Mouse (Mus musculus): Measurements from ENCODE around the gene Agbl1. TPM values are rescaled to one million over a fixed set of nuclear protein-coding genes. Genes with fewer than 3 reads are reported as not detected.
A peak's percentile ranks its signal among the peaks of the same experiment; 100 is the strongest.
"Not testable (repeated sequence)": the region's sequence is repeated elsewhere in the genome, so short reads cannot be mapped to it uniquely, and the experiment has no call there.

The Agbl1 gene
- total RNA-seq (2021), result 1 to 10 TPM; 9.4 to 9.7 TPM
- long read RNA-seq, experiment 1, partial matches to known transcripts, result 0 of 1 reads
- long read RNA-seq, experiment 1, other reads (novel, unspliced or antisense), result 1 of 1 reads
- long read RNA-seq, experiment 2, partial matches to known transcripts, result 0 of 2 reads
- long read RNA-seq, experiment 2, other reads (novel, unspliced or antisense), result 2 of 2 reads

DNA sequence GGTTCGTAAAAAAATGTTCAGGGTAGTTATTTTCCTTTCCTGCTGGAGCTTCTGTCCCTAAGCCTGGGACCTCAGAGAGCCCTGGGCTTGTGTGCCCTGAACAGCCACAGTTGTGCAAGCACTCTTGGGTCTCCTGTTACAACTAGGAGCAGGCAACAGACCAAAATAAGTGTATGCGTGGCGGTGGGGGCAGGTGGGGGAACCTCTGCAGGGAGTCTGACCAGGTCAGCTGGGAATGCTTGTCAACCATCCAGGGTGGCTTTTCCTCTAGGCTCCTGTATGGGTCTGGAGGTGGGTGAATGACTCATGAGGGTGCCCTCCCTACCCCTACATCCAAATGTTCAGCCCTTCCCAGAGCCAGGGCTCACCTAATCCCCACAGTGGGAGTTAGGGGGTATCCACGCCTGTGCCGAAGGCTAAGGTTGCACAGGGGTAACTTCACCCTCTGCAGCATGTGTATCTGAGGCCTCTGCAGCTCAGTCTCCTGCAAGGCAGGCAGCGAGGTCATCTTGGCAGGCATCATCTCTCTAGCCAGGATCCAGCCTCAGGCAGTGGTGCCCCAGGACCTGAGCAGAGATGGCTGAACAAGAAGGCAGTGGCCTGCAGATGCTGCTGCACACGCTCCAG is at the start of gene Agbl1:
Gene Agbl1, plus strand, starts transcription at position 577 of the 627 bp plus-strand sequence.
- intact Hi-C loops (cut with DNase I; ENCODE audit: low total_unique reads), result no loop called here
- peak; percentile 61 for DNase-seq

DNA sequence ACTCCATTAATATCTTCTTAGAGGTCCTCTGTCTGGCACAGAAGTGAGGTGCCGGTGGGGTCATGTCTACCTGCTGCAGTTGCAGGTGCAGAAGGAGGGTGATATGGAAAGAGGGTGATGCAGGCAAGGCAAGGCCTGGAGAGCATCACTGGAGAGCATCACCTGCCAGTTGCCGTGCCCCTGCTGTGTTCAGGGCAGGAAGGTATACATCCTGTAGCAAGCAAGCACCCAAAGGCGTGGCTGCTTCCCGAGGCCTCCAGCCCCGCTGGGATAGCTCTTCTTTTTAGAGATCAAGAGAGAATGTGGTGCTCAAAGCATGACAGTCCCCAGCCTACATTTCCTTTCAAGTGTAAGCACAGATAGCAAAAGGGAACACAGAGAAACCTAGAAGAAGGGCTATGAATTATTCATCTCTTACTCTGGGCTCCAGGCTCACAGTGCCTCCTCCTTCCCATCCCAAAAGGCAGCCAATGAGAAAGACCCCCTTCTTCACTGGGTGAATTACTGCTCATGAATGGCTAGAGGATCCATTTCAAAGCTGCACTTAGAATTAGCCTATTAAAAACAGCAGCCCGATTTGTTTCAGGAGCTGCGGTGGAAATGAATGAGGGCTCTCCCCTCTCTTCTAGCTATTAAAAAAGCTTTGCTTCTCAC is 44.6 kb upstream of the Agbl1 start:
- intact Hi-C loops (cut with DNase I; ENCODE audit: low total_unique reads), result no loop called here
- DNase-seq, result no peak

DNA sequence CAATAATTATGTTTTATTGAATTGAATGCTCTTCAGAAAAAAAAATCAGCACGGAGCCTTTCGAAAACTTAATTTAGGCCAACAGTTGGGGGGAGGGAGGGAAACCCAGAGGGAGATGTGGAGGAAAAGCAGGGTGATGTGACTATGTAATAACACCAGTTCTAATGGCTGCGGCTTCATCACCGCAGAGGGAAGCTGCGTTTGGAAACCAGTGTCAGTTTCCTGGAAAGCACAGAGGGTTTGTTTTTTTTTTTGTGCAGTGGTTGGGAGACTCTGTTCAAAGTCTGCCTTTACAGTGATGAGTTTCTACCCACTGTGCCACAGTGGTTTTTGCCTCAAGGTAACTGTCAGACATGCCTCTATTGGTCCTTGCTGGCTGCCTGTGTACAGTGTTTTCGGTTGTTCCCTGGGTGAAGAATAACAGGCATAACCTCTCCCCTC is 44.0 kb upstream of the Agbl1 start:
- intact Hi-C loops (cut with DNase I; ENCODE audit: low total_unique reads), result no loop called here
- no peak for DNase-seq

DNA sequence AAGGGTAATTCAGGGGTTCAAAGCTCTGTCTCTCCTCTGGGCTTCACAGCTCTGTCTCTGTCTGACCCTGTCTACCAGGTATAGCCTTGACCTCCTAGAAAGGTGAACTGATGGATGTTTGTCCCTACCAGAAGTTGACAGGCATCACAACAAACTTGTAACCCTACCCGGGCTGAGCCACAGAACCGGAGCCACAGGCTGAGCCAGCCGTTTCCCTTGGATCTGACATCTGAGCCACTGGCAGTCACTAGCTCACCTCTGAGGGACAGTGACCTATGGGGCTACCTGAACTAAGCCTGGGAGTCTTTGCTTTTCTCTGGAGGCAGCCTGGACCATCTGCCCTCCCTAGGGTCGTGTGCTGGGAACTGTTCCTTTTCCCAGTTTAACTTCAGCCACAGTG is 11.1 kb upstream of the Agbl1 start:
- no peak for DNase-seq
- intact Hi-C loops (cut with DNase I; ENCODE audit: low total_unique reads), result no loop called here

DNA sequence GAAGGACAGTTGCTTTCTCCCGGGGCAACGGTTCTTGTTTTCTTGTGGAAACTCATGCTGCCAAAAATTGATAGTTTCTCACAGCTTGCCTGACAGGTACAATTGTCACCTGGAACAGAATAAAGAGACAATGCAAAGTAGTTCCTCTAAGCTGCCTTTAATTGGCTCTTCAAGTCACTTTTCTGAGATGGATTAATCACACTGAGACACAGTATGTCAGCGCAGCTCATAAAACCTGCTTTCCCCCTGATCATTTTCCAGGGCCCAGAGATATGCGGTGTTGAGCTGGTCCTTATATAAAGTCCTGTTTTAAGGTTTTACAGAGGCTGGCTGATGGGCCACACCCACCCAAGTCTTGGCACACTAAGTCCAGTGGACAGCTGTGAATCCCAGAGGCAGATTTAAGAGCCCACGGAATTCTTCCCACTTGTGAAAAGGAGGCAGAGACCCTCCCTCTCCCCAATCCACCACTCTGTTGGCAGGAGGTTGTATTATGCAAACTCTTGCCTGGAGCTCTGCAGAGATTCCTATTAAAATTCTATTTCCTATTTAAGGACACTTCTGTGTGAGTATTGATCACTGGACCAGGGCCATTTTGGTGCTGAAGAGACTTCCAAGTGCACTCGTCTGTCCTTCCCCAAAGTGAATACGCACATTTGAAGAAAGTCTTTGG is 9.8 kb upstream of the Agbl1 start:
- intact Hi-C loops (cut with DNase I; ENCODE audit: low total_unique reads), result no loop called here

DNA sequence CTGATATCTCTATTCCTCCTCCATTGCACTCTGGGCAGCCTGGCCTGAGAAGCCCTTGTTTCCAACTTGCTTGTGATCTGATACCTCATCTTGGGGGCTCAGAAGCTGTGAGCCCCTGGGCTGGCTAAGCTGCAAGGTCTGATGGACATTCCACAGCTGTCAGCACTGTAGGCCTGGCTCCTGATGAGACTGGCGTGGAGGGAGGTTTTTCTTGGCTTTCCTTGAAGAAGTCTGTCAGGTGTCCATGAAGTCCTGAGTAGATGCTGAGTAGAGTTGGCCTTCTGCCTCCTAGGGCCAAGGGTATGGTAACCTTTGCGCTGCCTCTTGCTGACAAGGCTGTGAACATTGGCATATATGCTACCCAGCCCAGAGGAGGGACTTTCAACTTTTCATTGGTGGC is 7.0 kb upstream of the Agbl1 start:
- DNase-seq, result peak; percentile 32
- intact Hi-C loops (cut with DNase I; ENCODE audit: low total_unique reads), result no loop called here

More for the DNA sequence above, 9.8 kb upstream of the Agbl1 start:
- no peak for DNase-seq

DNA sequence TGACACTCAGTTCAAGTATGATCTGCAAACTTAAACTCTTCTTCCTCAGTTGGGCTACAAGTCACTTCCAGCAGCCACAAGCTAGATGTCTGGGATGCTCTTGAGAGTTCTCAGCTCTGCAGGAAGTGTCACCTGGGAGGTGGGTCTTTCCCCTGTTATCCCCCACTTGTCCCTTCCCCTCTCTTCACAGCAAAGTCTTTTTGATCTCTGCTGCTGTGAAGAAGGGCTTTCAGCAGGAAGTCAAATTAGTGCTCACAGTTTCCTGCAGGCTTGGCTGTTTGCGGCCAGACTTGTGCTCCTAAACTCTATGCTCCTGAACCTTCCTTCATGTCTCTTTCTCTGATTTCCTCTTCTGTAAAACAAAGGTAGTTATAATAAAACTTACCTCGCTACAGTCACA is 806 bp upstream of the Agbl1 start:
- intact Hi-C loops (cut with DNase I; ENCODE audit: low total_unique reads), result no loop called here

DNA sequence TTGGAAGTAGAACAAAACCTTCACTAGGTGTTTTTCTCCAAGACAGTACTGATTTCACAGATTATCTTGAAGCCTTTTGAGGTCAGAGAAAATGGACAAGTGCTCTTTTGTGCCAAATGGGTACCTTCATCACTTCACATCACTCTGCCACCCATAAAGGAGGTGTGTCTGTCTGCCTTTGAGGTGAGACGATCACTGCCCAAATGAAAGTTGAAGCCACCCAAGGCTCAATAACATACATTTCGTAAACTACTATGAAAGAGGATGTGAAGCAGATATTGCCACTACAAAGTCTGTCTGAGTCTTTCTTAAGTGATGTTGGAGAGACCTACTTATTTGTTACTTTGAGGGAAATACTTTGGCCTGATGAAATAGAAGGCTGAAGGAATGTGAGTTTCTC is 4.6 kb downstream of the Agbl1 start:
- intact Hi-C loops (cut with DNase I; ENCODE audit: low total_unique reads), result no loop called here
- DNase-seq, result no peak

More for the DNA sequence above, 806 bp upstream of the Agbl1 start:
- no peak for DNase-seq

DNA sequence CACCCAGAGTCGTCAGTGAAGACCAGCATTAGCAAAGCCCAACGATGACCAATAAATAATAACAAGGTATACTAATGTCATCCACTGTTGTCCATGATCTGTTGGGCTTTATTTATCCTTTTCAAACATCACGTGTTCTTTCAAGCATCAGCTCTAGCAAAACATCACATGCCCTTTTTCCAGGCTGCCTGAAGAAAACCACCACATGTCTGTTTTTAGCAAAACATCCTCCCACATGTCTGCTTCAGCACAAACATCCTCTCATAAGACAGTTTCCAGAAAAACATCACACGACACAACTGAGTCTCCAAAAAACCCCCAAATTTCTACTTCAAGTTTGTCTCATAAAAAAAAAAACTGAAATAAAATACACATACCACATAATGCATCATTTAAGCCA is 7.8 kb downstream of the Agbl1 start:
- intact Hi-C loops (cut with DNase I; ENCODE audit: low total_unique reads), result no loop called here
- DNase-seq, result no peak

DNA sequence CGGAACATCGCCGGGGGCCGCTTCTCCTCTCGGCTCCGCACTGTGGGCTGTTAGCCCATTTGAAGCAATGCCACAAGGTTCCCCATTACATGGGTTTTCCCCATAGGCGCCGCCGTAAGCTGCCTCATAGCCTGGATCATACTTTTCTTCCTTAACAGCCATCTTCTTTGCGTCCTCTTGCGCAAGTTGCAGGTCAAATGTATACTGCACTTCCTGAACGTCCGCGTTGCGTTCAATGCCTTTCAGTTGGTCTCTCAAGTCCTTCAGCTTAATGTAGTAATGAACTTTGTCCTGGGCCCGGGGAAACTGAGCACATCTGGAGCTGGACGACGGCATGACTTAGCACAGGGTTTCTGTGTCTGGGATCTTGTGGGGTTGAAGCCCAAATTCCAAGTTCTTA is 15.2 kb downstream of the Agbl1 start:
- intact Hi-C loops (cut with DNase I; ENCODE audit: low total_unique reads); DNase-seq: not testable (repeated sequence)

DNA sequence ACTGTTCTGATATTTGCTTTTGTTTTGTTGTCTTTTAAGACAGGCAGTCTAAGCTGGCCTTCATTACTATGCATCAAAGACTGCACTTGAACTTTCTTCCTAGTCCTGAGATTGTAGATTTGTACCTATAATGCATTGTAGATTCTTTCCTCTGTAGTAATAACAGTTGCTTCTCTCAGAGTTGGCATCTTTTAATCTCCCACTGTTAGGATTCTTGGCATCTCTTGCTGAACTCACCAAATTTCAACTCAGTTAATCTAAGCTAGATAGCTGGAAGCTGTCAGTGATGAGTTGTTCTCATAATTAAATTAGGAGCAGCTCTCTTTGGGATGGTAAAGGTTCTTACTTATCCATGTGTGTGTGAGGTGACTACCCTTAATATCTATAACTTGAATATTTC is 45.4 kb downstream of the Agbl1 start:
- intact Hi-C loops (cut with DNase I; ENCODE audit: low total_unique reads), result no loop called here
- DNase-seq, result no peak

DNA sequence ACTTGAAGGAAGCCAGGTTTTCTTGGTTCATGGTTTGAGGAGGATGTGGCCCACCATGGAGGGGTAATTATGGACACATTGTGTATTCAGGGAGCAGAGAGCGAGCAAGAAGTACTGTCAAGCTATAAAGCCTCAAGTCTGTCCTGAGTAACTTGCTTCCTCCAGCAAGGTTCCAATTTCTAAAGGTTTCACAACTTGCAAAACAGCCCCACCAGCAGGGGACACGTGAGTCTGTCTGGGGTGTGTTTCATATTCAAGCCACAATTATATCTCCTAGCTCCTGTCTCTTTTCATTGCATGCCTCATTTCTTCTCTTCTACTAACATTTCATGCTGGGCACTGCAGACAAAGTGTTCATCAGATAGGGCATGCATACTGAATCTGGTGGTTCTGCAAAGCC is 53.1 kb downstream of the Agbl1 start:
- intact Hi-C loops (cut with DNase I; ENCODE audit: low total_unique reads), result no loop called here
- DNase-seq, result no peak

DNA sequence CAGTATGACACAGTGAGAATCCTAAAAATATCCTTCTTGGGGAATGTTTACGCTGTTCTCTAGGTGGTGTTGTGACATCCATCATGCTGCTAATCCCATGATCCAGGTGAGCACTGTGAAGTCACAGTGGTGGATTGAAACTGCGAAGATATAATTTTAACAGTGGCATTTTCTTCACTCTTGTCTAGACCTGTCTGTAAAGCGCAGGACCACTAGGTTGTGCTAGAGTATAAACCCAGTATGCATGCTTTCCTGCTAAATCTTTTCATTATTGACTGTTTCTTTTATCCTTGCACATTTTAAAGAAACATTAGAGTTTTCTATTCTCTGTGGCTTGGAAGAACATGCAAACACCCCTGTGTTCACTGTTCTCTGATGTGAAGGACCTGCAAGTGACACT is 57.8 kb downstream of the Agbl1 start:
- no peak for DNase-seq
- intact Hi-C loops (cut with DNase I; ENCODE audit: low total_unique reads), result no loop called here

DNA sequence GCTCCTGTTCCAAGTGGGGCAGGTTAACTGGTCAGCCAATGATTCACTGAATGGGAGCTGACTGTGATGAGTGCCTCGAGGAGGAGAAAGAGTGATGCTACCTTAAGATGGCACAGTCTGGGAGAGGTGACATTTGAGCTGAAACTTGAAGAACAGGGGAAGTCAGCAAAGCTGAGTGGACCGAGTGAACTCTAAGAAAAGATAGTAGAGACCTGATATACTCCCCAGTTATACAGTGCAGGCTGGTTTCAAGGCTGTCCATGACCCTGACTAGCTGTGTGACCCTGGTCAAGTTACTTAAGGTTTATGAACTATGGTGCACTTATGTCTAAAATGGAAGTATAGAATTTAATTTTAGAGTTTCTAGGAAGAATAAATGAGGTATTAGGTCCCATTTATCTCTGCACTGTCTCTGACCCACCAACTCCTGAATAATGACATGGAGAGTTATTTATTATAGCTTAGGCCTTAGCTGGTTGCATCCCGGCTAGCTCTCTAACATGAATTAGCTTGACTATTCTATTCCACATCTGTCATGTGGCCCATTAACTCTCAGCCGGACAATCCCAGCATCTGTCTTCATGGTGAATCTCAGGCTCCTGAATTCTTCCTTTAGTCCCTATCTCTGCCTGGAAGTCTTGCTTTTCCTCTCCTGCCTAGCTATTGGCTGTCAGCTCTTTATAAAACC is 92.3 kb downstream of the Agbl1 start:
- intact Hi-C loops (cut with DNase I; ENCODE audit: low total_unique reads), result no loop called here
- no peak for DNase-seq

DNA sequence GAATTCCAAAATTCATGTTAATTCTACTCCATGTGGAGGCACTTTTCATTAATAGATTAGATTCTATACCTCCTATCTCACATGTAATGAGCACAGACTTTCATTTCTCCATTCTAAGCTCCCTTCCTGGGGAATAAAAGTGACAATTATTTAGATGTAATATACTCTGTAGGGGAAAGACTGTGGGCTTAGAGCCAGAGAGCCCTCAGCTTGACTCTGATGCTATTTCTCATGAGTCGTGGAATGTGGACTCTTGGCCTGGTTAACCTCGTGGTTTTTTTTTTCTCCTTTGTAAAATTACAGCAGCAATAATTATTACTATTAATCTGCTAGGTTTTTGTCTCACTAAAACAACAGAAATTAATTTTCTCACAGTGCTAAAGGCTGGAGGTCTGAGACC is 96.4 kb downstream of the Agbl1 start:
- intact Hi-C loops (cut with DNase I; ENCODE audit: low total_unique reads), result no loop called here
- DNase-seq, result no peak

DNA sequence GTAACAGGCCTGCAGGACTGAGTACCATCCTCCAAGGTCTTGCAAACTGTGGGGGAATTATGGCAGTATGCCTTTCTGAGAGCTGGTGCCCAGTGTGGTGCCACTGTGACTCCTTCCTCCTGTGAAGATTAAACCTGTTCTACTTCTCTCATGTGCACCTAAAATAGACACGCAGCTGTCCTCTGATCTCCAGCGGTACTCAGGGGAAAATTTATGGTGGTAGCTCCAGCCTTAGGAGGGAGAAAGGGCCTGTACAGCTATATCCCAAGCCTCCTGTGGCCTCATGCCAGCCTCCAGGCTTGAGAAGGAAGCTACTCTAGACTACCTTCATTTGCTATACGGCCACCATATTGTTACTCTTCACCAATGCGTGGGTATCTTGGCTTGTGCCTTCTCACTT is 109.6 kb downstream of the Agbl1 start:
- peak; percentile 4 for DNase-seq

DNA sequence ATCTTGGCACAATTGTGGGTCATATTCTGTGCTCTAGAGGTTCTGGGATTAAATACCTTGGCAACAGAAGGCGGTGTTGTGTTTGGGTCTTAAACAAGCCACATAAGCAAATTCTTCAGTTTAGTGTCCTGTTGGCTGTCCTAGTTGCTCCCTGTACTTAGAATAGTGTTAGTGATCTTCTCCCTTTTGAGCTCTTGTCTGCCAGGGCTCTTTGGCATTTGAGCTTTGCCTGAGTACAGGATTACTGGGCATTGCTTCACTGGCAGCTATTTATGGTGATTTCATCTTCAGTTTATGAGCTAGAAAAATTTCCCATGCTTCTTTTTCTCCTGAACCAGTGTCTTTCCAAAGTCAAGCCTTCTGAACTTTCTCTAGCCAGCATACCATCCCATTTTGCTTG is 111.9 kb downstream of the Agbl1 start:
- intact Hi-C loops (cut with DNase I; ENCODE audit: low total_unique reads), result no loop called here
- peak; percentile 8 for DNase-seq

More for the DNA sequence above, 109.6 kb downstream of the Agbl1 start:
- intact Hi-C loops (cut with DNase I; ENCODE audit: low total_unique reads), result no loop called here

DNA sequence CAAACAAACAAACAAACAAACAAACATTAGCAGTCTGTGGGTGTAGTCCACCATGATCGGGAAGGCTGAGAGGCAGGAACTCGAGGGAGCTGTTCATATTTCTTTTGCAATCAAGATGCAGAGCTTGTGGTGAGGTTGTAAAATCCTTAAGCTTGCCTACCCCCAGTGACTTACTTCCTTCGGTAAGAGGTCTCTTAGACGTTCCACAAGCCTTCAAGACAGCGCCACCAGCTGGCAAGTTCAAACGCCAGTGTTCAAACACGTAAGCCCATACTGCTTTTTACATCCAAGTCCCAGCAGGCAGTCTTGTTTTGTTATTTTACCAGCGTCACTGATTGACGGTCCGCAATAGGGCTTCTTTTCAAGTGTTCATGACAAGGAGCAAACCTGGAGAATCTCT is 123.8 kb downstream of the Agbl1 start:
- intact Hi-C loops (cut with DNase I; ENCODE audit: low total_unique reads), result no loop called here

DNA sequence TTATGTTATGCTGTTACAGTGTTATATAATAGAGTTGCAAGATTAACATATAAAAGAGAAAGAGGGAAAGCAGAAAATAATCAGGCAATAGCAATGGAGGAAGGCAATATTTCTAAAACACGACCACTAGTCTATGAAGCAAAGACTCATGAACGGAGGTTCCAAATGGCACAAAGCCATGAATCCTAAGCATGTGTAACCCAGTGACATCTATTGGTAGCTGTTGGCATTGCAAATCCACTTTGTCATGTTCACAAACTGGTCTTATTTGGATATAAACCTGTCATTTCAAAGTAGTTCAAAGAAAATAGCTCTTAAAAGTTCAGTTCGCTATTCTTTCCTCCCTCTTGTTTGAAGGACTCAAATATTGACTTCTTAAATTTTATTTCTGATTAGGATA is 124.8 kb downstream of the Agbl1 start:
- intact Hi-C loops (cut with DNase I; ENCODE audit: low total_unique reads), result no loop called here
- peak; percentile 25 for DNase-seq

More for the DNA sequence above, 123.8 kb downstream of the Agbl1 start:
- peak; percentile 13 for DNase-seq

DNA sequence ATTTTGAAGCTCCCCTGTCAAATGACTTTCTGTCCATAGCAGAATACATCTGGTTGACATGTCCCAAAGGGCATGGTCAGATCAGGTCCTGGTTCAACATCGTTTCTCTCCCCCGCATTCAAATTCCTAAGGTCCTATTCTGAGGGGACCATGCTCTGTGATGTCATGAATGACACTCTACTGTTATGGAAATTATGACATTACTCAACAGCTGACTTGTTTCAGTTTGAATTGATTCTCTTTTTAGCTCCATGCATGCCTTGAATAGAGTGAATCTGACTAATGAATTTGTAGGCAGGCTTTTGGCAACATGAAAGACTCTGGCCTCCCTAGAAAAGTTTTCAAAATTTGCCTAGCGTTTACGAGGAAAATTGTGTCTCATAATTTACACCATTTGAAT is 141.6 kb downstream of the Agbl1 start:
- intact Hi-C loops (cut with DNase I; ENCODE audit: low total_unique reads), result no loop called here
- DNase-seq, result no peak

Measured in gastrocnemius, postnatal 14 days (tissue).